Mouse (Mus musculus): Measurements from ENCODE around the gene Adam19.

GRCm38 (mm10) chr11:46025962-46026392, 29.8 kb upstream of the Adam19 start:
- TF ChIP-seq POLR2A (IDR thresholded peaks at IDR 0.05; ENCODE audit: borderline replicate concordance, extremely low read depth, insufficient read depth, insufficient read length, poor library complexity, severe bottlenecking) (no peak), CTCF (IDR thresholded peaks at IDR 0.05; ENCODE audit: borderline replicate concordance, extremely low read depth, insufficient read depth, insufficient read length) (no peak)

Measured in brain, embryonic 14.5 days (tissue).